Mouse (Mus musculus) spleen, embryonic (tissue): ENCODE data around the gene Mrpl14.

Experiments
- CTCF ChIA-PET: fragments of 350-600 bp; sonication (Branson Sonifier 250); formaldehyde crosslinking; loops from one replicate; lab custom pipeline; 2022; lab: Charles Lee

The Mrpl14 gene

DNA sequence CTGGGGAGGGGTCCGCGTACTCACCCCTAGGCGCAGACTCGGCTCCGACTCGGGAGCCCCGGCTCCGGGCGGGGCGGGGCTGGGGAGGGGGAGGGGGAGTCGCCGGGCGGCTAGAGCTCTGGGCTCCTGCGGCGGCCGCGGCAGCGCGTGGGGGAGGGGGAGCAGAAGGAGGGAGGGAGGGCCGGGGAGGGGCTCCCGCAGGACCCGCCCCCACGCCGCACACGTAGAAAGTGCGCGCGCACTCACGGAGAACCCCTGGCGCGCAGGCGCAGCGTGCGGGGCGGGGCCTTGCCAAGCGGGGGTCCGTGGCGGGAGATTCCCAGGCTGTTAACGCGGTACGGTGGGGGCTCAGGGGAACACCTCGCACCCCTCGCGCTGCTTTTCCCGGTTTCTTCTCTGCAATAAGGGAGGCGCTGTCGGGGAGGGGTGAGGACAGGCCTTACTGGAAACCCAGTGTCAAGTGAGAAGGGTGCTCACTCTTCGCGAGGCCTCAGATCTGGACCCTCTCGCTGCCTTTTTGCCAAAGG is at the start of gene Mrpl14:
TSS of gene Mrpl14 (plus strand) at position 230 of the 527 bp plus-strand sequence.
- CTCF ChIA-PET, result no interaction called here

DNA sequence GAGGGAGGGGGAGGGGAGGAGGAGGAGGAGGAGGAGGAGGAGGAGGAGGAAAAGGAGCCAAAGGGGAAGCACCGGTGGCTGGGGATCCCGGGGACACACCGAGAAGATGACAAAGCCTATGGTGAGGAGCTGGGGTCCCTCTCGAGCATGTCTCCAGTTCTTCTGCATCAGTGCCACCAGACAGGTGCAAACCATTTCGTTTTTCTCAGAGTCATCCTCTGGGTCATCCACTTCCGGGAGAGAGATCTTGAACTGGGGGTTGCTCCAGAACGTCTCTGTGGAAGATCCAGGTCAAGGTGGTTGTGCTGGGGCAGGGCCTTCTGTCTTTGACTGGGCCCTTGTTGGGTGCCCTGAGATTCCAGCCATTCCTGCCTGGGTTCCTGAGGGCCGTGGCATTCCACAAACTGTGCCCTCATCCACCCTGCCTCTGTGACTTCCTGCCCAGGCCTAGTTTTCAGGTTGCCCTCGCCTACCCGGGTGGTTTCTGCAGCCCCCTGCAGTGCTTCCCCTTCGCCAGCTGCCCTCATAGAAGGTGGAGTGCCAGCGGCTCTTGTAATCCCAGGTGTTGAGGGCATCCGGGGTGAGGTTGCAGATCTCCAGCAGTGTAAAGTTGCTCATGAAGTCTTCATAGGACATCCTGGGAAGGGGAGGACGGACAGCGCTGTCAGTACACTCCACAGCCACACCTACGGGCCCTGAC is 47.4 kb upstream of the Mrpl14 start:
- CTCF ChIA-PET, result no interaction called here

DNA sequence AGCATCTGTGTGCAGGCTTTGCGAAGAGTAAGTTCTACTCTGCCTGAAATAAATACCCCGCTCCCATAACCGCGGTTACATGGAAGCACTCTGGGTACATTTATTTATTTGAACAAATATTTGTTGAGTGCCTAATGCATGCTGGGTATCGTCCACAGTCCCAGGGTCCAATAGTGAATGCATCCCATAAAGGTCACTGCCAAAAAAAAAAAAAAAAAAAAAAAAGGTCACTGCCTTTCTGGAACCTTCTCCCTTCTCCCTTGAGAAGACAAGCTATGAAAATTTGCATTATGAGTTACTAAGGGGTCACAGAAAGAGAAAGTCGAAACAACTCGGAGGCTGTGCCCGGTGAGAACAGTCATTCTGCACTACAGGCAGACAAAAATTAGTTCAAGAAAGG is 44.1 kb upstream of the Mrpl14 start:
- CTCF ChIA-PET, result interaction anchor here (0.6 to 1.2 kb wide), 6 partner anchors 49 to 502 kb away, joined by 3 to 7 read pairs (median 4); no protein-coding TSS in a partner anchor

- CTCF ChIA-PET, result interaction anchor here (0.6 to 1.2 kb wide), 6 partner anchors 50 to 501 kb away, joined by 3 to 7 read pairs (median 4); no protein-coding TSS in a partner anchor
These were observed 43.4 kb upstream of the Mrpl14 start for GRCm38 (mm10) chr17:45642701-45643100.

DNA sequence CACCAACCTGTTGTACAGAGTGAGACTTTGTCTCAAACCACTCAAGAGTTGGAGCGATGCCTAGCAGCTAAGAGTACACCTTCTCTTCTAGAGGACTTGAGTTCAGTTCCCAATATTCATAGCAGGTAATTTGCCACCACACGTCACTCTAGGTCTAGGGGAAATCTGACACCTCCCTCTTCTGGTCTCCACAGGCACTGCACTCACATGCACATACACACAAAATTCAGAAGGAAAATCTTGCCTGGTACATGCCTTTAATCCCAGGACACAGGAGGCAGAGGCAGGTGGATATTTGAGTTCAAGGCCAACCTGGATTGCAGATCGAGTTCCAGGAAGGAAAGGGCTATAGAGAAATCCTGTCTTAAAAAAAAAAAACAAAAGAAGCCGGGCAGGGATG is 41.9 kb upstream of the Mrpl14 start:
- CTCF ChIA-PET, result no interaction called here

- CTCF ChIA-PET, result interaction anchor here (0.6 kb wide), 1 partner anchor 11 kb away, joined by 4 read pairs; no protein-coding TSS in a partner anchor
These were observed 32.9 kb upstream of the Mrpl14 start for GRCm38 (mm10) chr17:45653233-45653632.

DNA sequence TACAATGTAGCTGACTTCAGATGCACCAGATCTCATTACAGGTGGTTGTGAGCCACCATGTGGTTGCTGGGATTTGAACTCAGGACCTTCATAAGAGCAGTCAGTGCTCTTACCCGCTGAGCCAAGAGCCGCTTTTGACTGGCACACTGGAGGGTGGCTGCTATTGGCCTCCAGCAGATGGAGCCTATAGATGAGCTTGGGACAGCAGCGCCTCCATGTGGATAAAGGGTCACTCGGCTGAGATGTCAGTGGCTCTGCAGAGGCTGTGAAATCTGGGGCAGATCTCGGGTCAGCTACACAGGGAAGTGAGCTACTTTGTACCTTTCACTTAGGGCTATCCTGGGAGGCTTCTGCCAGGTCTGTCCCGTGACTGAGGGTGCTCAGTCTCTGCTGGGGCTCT is 30.3 kb upstream of the Mrpl14 start:
- CTCF ChIA-PET, result no interaction called here

DNA sequence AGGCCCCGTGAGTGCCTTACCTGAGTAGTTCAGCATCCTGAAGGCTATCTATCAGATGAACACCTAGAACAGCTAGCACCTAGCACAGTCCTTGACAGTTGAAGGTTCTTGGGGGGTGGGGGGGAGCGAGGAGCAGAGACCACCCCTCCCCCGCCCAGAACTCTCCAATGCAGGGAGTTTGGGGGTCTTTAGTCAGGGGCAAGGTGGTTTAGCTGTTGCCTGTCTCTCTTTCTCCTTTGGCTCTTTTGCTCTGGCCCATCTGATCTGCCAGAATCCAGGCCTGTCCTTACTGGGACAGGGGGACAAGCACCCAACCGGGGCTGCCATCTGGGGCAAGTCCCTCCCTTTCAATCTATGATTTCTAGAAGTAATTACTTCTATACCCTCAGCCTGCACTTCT is 26.9 kb upstream of the Mrpl14 start, which contains the start of gene Capn11:
TSS of gene Capn11 (minus strand) at position 101 of the 400 bp plus-strand sequence.
- CTCF ChIA-PET, result no interaction called here

- CTCF ChIA-PET, result no interaction called here
These were observed 22.8 kb upstream of the Mrpl14 start for GRCm38 (mm10) chr17:45663106-45663919.

- CTCF ChIA-PET, result interaction anchor here (0.6 kb wide), 1 partner anchor 11 kb away, joined by 4 read pairs; no protein-coding TSS in a partner anchor
These were observed 21.5 kb upstream of the Mrpl14 start for GRCm38 (mm10) chr17:45664608-45665007.

- CTCF ChIA-PET, result no interaction called here
These were observed 20.0 kb upstream of the Mrpl14 start for GRCm38 (mm10) chr17:45666091-45666490.

DNA sequence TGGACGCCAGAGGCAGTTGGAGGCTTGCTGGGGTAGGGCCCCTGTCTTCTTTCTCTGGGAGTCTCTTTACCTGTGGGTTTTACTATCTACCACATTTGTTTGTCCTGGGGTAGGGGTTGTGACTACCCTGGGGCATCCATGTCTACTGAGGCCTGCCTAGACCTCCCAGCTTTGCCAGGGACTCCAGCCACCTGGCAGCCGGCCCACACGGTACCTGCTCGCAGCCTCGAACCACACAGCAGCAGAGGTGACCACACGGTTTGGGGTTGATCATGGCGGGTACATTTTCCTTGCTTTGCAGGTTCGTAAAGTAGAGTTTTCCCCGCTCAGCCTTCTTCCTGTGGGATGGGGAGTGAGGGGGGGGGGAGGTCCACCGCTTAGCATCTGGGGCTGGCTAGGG is 18.6 kb upstream of the Mrpl14 start:
- CTCF ChIA-PET, result no interaction called here

GRCm38 (mm10) chr17:45667986-45668385 is 18.1 kb upstream of the Mrpl14 start:
- CTCF ChIA-PET, result no interaction called here

GRCm38 (mm10) chr17:45671821-45672220 is 14.3 kb upstream of the Mrpl14 start:
- CTCF ChIA-PET, result no interaction called here

DNA sequence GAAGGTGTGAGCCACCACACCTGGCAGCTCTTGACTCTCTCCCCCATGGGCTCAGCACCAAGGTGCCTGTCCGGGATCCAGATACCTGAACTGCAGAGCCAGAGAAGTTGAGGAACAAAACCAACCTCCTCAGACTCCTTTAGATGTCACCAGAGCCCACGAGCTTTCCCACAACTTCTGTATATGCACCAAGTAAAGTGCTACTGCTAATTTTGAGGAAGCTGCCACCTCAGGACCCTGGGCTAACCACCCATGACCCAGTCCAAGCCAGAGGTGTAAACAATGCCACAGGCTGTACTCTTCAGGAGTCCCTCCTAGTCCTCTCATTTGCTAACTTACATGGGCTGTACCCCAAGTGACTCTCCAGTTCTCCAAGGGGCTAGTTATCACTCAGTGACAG is 13.5 kb upstream of the Mrpl14 start:
- CTCF ChIA-PET, result no interaction called here

DNA sequence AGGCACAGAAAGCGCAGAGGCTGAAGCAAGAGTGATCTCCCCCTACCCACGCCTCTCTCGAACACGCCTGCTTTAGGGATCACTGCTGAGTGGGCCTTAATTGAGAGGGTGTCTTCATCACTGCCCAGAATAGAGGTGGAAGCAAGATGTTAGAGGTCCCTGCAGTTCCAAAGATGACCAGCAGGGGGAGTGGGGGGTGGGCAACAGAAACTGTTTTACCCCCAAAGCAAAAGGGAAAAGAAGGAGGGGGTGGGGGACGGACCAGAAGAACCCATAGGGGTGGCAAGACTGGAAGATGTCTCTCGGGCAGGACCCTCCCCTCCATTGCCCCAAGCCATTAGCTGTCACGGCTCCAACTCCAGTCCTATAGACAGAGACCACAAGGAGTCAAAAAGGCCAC is 8.0 kb upstream of the Mrpl14 start:
- CTCF ChIA-PET, result interaction anchor here (0.6 kb wide), 2 partner anchors 257 to 588 kb away, joined by 3 read pairs; no protein-coding TSS in a partner anchor

DNA sequence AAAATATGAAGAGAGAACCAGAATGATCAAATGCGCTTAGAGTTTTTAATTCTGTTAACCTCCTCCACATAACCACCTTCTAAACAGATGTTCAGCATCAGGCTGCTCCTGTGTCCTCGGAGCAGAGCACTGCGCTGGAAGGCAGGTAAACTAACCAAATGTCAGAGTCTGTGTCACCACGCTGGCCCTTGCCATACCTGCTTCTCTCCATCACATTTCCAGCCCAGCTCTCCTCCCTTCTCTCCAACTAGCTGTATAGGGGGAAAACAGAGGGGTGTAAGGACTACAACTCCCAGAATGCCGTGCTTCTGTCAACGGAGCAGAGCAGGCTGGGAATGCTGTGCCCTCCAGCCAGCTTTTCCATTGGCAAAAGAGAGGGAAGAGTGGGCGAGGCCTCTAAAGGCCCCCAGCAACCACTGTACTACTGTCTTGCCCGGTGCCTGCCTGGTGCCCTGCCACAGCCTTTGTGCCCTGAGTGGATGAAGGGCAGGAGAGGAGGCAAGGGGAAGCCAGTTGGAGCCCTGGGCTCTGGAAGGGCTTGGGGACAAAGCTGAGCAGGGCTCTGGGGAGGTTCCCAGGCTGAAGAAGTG is 5.6 kb upstream of the Mrpl14 start:
- CTCF ChIA-PET, result no interaction called here

- CTCF ChIA-PET, result no interaction called here
These were observed 4.5 kb upstream of the Mrpl14 start for GRCm38 (mm10) chr17:45681588-45681987.

- CTCF ChIA-PET, result no interaction called here
These were observed 3.3 kb upstream of the Mrpl14 start for GRCm38 (mm10) chr17:45682843-45683242.

DNA sequence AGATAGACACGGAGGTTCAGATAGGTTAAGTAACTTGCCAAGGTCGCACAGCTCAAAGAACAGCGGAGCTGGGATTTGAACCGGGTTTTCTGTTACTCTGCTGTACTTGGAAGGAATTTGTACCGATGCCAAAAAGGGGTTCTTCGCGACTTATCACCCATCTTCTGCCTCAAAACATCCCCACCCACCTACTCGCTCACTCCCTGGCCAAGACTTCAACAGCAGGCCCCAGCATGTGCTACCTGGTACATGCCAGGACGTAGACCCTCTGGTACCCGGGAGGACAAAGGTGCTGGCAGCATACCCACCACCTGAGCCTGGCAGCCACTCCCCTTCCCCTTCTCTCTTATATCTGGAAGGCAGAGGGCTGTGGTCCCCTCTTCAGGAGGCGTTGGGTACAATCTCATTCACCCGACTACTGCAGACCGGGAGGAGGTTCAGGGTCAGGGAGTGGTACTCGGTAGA is 1.4 kb upstream of the Mrpl14 start:
- CTCF ChIA-PET, result no interaction called here
